Mouse (Mus musculus): ENCODE data around the gene Stoml3. TPM values are rescaled to one million over a fixed set of nuclear protein-coding genes. Genes with fewer than 3 reads are reported as not detected.

The Stoml3 gene
- not detected in 2 replicates for total RNA-seq (2014; fragmentation: Nextera tagmentation)
- not detected in 2 replicates for total RNA-seq (2017)

- no peak for ATAC-seq (replicated peaks; ENCODE audit: low FRiP score, low TSS enrichment, poor library complexity, severe bottlenecking)
Measured at GRCm38 (mm10) chr3:53488353-53488752, at the start of gene Stoml3. TSS of gene Stoml3 (plus strand) at chr3:53488653.

DNA sequence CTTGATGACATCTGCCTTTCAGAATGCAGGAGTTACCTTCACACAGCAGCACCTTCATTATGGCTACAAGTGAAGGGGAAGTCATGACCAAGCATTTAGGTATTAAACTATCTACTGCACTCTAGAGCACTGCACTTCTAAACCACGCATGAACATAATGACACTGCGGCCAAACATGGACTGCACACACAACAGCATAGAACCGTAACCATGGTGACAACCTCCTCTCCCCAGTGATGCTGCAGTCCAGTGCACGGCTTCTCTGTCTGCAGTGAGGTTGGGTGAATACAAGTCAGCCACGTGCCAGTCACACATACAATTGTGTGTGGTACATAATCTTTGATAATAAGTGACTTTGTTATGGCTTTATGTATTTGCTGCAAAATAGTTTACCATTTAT, 42.9 kb upstream of the Stoml3 start:
- ATAC-seq (replicated peaks; ENCODE audit: low FRiP score, low TSS enrichment, poor library complexity, severe bottlenecking) = no peak

- no peak for ATAC-seq (replicated peaks; ENCODE audit: low FRiP score, low TSS enrichment, poor library complexity, severe bottlenecking)
Measured at GRCm38 (mm10) chr3:53446801-53447200, 41.7 kb upstream of the Stoml3 start.

DNA sequence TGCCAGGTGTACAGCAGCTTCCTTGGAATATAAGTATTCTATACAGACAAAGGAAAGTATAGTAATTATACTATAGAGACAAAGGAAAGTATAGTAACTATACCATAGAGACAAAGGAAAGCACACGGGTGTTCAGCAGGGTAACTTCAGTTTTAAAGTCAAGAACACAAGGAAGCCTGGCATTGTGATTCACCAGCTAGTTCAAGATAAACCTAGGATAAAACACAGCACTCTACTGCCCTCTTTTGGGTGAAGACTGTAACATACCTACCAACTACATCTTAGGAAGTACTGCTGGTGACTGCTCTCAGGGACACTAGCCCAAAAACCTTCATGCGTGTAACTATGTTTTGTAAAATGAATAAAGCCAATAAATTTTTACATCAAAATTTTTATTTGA, 40.2 kb upstream of the Stoml3 start:
- ATAC-seq (replicated peaks; ENCODE audit: low FRiP score, low TSS enrichment, poor library complexity, severe bottlenecking) = peak; percentile 85

DNA sequence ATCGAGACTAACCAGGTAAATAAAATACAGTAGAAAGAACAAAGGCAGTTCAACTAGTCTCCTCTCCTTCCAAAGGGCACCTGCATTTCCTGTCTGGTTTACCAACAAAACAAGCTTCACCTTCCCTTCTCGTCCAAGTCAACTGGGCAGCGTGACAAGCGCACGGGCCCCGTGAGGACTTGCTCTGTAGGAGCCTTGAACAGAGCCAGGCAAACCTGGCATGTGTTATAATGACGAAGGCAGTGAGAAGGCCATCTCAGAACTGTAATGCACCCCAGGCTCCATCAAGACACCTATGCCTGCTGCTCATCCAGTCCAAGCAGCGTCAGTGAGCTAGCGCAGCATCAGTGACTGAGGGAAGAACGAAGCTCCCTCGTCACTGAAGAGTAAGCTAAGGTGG, 37.8 kb upstream of the Stoml3 start:
- no peak for ATAC-seq (replicated peaks; ENCODE audit: low FRiP score, low TSS enrichment, poor library complexity, severe bottlenecking)

GRCm38 (mm10) chr3:53452351-53452750, 36.1 kb upstream of the Stoml3 start:
- no peak for ATAC-seq (replicated peaks; ENCODE audit: low FRiP score, low TSS enrichment, poor library complexity, severe bottlenecking)

GRCm38 (mm10) chr3:53453346-53453745, 35.1 kb upstream of the Stoml3 start:
- ATAC-seq (replicated peaks; ENCODE audit: low FRiP score, low TSS enrichment, poor library complexity, severe bottlenecking) = no peak

DNA sequence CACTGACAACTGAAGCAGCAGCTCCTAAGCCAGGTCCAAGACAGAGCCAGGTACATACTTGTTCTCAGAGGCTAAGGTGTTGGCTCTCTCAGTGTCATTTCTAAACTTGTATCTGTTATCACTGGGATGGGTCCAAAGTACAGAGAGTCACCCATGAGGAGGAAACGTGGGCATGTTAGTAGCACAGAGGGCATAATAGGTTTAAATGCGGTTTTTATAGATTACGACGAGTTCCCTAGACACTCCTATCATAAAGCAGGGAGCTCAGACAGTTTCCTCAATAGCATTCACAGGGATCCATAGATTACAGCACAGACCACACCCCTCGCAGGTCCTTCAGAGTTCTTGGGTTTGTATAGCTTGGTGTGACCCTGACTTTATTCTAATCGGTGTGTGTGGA, 34.4 kb upstream of the Stoml3 start:
- no peak for ATAC-seq (replicated peaks; ENCODE audit: low FRiP score, low TSS enrichment, poor library complexity, severe bottlenecking)

GRCm38 (mm10) chr3:53454561-53454960, 33.9 kb upstream of the Stoml3 start:
- ATAC-seq (replicated peaks; ENCODE audit: low FRiP score, low TSS enrichment, poor library complexity, severe bottlenecking) = no peak

DNA sequence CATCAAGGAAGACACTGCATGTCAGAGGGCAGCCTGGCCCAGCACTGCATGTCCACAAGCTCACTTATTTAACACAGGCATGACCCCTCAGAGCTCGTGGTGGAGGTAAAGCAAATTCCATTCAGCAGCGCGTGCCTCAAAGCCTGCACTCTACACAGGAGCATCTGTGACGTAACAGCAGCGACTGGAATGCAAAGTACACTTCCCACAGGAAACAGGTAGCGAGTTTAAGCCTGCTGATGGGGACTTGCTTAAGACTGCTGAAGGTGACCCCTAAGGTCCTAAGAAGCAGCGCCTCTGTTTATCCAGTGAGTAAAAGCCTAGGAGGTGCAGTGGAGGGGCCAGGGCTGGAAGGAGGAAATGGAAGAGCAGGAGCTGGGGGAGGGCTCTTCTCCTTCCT, 33.5 kb upstream of the Stoml3 start:
- ATAC-seq (replicated peaks; ENCODE audit: low FRiP score, low TSS enrichment, poor library complexity, severe bottlenecking) = no peak

GRCm38 (mm10) chr3:53457750-53458149, 30.7 kb upstream of the Stoml3 start:
- no peak for ATAC-seq (replicated peaks; ENCODE audit: low FRiP score, low TSS enrichment, poor library complexity, severe bottlenecking)

DNA sequence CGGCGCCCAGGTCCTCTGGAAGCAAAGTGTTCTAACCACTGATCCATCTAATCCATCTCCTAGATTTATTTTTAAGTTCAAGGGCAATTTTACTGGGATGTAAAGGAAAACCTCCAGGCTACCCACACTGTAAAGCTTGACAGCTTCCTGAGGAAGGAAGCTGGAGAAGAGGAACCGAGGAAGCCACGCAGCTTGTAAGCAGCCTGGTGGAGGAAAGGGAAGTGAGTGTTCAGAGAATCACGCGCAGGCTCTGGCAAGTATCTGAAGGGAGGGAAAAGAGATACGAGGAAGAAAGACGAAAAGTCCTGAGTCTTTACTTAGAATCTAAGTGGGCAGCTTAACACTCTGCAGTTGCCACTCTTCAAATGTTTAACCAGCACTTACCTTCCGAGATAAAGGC, 28.3 kb upstream of the Stoml3 start:
- no peak for ATAC-seq (replicated peaks; ENCODE audit: low FRiP score, low TSS enrichment, poor library complexity, severe bottlenecking)

DNA sequence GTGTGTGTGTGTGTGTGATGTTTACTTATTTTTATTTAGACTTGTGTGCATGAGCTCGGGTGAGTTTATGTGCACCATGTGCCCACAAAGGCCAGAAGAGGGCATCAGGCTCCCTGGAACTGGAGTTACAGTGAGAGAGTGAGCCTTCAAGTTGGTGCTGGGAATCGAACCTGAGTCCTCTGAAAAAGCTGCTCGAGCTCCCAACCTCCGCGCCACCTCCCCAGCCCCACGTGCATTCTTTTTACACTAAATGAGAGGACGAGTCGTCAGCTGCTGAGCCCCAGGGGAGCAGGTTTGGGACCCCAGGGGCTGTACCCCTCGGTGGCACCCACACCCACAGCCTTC, 25.8 kb upstream of the Stoml3 start:
- peak; percentile 12 for ATAC-seq (replicated peaks; ENCODE audit: low FRiP score, low TSS enrichment, poor library complexity, severe bottlenecking)

- peak; percentile 86 for ATAC-seq (replicated peaks; ENCODE audit: low FRiP score, low TSS enrichment, poor library complexity, severe bottlenecking)
Measured at GRCm38 (mm10) chr3:53463046-53463764, 25.2 kb upstream of the Stoml3 start, which contains the start of the genes Nhlrc3 and Proser1. TSS of gene Nhlrc3 (minus strand) at chr3:53463332. TSS of gene Proser1 (plus strand) at chr3:53463666.

DNA sequence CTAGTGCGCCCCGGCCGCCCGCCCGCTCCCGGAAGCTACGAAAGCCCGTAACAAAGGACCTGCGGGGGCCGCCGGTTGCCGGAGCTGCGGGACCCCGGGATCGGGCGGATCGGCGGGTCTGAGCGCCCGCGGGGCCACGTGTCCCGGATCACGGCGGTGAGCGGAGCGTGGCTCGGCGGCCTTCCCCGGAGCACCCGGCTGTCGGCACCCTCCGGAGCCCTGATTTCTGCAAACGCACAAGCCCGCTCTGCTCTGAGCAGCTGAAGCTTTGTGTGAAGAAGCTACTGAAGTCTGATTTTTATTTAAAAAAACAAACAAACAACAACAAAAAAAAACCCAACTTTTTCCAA, 24.7 kb upstream of the Stoml3 start:
- ATAC-seq (replicated peaks; ENCODE audit: low FRiP score, low TSS enrichment, poor library complexity, severe bottlenecking) = no peak; the same call in 1 of the 2 replicates

DNA sequence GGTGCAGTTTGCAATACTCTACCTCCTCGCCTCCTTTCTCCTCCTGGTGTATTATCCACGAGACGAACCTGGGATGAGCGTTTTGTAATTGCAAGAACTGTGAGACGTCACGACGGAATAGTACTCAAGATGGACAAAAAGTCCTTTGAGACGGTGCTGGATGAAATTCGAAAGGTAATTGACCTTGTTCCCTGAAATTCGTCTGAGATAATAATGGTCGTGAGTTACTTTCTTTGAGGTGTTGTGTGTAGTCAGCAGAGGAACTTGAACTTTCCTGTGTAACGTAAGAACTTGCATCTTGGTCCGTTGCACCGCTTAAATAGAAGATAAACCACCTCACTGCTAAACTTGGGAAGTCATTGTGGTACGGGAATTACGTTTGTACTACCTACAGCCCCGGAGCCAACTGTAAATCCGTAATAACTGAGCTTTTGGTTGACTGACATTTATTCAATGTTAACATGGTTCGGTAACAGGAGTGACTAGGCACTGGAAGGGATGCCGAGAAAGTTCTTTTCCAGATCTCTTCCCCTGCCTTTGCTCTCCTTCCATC, 24.2 kb upstream of the Stoml3 start:
- ATAC-seq (replicated peaks; ENCODE audit: low FRiP score, low TSS enrichment, poor library complexity, severe bottlenecking) = no peak; the same call in 1 of the 2 replicates

DNA sequence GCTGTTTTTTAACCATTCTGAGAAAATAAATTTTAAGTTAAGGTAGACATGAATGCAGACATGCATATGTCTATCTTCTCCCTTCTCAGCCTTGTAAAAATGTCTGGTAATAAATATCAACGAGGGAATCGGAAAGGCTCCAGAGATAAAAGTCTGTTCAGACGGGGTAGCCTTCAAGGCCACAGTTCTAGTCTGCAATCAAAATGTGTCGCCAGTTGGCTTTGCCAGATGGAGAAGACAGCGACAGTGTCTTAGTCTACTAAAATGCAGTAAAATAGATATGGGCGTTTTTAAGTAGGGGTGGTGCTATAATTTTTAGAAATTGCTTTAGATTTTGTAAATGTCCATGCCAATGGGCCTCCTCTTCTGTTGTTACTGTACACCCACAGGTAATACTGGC, 23.1 kb upstream of the Stoml3 start:
- ATAC-seq (replicated peaks; ENCODE audit: low FRiP score, low TSS enrichment, poor library complexity, severe bottlenecking) = no peak

DNA sequence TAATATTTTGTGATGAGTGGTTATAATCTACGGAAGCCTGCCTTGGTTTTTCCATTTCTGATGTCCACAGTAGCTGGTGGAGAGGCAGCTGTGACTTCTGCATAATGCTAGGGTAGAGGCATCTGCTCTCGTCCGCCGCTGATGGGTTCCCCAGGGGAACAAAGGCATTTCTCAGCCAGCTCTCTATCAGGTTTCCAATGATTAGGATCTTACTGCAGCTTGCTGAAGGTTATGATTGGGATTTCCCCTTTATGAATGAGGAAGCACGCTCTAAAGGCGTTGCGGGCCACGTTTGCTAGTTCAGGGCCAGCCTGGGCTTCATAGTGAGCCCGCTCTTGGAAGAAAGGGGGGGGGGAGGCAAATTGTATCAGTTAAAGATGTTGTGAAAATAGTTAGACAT, 22.0 kb upstream of the Stoml3 start:
- no peak for ATAC-seq (replicated peaks; ENCODE audit: low FRiP score, low TSS enrichment, poor library complexity, severe bottlenecking)

DNA sequence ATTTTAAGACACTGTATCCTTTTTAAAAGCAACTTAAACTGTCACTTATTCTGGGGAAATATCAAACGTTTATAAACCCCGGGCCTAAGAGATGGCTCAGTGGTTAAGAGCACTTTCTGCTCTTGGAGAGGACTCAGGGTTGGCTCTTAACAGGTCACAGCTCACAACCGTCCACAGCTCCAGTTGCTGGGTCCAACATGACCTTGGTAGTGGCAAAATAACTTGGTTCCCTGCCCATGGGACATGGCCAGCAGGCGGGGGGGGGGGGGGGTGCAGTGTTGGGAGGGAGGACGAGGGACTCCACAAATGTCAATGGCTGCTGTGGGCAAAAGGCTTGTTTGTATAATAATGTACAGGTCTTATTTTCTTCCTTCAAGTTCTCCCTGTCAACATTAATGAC, 21.1 kb upstream of the Stoml3 start:
- ATAC-seq (replicated peaks; ENCODE audit: low FRiP score, low TSS enrichment, poor library complexity, severe bottlenecking) = no peak

- ATAC-seq (replicated peaks; ENCODE audit: low FRiP score, low TSS enrichment, poor library complexity, severe bottlenecking) = no peak
Measured at GRCm38 (mm10) chr3:53469650-53470049, 18.8 kb upstream of the Stoml3 start.

GRCm38 (mm10) chr3:53472061-53472460, 16.4 kb upstream of the Stoml3 start:
- no peak for ATAC-seq (replicated peaks; ENCODE audit: low FRiP score, low TSS enrichment, poor library complexity, severe bottlenecking)
